Mouse (Mus musculus) thymus, postnatal 10 days (tissue): Measurements from ENCODE around the gene Bend5.

Source experiments
- DNase-seq, 2 experiments: peaks; one replicate each; pipeline ENCODE4 v3.0.0; 2021; ENCODE audit warnings: low spot score in 2 of 2

Bend5 gene

DNA sequence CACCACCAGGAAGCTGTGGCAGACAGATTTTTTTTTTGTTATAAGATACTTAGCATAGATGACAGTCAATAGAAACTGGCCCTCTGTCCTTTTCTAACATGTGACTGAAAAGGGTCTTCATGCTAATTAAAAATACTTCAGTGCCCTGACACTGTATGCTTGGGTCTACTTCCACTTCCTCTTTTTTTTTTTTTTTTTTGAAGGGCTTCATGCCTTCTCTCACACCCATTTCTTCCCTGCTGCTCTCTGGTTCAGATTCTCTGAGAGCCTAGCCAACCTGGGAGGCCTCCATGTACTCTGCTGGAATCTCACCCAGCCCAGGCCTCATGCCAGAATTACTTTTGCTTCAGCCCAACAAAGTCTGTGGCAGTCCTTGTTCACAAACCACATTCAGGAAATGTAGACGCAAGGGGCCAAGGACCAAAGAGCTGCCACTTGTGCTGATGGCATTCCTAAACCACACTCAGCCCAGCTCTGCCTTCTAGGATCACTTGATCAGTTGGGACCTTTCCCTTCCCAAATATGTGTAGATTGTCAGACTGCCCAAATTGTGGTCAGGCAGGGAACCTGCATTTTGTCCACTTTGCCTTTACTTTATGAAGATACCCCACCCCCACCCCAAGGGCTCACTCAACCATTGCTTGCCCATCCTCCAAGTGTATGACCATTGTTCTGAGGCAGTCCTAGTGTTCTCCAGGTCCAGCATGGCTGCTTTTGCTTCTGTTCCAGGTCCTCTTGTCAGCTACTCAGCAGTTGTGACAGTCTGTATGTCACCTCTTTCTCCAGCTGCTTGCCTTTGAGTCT is 27.8 kb downstream of the Bend5 start:
- DNase-seq, result no peak

DNA sequence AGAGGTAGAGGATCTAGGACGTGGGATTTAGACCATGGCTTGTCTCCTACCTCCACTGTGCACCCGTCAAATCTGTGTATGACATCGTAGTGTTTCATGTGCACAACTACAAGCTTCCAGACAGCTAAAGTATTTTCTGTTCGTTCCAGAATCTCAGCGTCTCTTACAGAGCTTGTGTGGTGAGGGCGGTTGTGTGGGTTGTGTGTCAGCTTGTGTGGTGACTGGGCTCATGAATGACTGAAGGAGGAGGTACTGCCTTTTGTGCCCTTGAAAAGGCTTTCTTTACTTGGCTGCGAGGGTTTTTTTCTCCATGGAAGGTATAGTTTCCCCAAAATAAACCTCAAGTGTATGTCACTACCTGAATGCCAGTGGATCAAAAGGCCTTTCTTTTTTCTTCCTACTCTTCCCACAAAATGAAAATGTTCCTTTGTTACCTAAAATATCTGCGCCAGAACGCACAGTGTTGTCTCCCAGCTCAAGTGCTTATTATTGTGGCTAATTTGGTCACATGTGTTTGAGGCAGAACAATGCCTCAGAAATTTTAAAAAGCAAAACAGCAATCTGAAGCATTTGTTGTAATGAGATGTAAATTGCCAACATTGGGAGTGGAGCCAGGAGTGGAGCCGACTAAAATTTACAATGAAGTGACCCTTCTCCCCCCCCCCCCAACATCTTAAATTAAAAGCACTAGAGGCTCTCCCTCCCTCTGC is 29.3 kb downstream of the Bend5 start:
- no peak for DNase-seq

DNA sequence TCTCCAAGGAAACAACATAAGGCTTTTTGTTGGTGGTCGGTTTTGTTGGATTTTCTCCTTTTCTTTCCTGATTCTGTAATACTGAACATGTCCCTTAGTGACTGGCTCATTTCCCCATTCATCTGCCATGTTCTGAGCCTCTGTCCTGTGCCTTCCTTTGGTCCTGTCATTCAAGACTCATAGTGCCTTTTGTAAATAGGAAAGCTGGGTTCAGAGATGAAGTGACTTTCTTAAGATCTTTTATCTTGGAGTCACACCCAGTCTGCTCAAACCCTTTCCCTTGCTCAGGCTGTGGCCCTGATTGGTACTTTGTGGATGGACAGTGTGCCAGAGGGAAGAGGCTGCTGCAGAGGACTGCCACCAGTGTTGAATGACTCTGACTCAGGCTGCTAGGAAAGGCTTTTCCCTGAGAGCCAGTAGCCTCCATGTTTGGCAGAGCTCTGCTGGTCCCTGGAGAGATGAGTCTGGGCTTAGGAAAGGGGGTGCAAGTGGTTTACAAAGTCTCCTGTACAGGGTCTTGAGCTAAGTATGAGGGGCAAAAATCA is 29.9 kb downstream of the Bend5 start:
- DNase-seq, result no peak

- DNase-seq, result no peak
Measured at GRCm38 (mm10) chr4:111447918-111448317, 33.1 kb downstream of the Bend5 start.

- no peak for DNase-seq
Measured at GRCm38 (mm10) chr4:111448586-111448985, 33.8 kb downstream of the Bend5 start.

- DNase-seq, result no peak
Measured at GRCm38 (mm10) chr4:111449442-111450199, 34.8 kb downstream of the Bend5 start.

DNA sequence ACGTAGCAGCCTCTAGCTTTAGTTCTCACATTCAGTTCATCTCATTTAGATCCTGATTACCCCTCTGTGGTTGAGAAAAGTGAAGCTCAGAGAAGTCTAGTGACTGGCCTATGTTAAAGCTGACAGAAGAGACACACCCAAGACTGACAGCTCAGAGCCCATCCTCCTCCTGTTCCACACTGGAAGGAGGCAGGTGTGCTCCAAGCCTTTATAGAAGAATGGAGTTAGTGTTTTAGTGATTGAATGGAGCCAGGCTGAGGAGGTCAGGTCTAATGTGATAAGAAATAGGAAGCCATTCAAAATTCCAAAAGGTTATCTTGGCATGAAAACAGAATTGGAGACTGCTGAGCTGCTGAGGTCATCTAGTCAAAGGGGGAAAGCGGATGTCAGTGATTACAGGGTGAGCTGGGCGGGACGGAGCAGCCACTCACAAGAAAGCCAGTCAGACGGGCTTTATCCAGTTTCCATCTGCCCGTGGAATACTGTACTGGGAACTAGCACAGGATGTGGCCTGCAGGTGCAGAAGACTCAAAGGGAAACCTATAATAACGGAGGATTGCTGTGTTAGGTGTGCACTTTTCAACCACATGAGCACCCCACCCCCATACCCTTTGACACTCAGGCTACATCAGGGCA is 36.6 kb downstream of the Bend5 start:
- DNase-seq, result no peak

DNA sequence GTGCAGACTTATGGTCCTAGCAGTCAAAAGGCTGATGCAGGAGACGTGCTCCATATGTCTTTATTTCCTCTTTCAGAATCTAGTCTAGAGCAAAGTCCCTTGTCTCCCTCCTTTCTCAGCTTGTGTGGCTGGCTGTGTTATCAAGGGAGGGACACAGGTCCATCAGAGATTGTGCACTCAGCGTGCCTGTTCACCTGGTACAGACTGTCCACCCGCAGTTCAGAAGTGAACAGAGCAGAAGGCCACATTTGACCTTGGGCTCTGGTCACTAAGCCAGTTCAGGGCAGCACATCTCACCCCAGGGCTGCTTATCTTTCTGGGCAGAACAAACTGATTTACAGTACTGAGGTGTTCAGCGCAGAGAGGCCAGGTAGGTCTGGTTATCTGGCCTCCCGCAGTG is 37.4 kb downstream of the Bend5 start:
- DNase-seq, result no peak

DNA sequence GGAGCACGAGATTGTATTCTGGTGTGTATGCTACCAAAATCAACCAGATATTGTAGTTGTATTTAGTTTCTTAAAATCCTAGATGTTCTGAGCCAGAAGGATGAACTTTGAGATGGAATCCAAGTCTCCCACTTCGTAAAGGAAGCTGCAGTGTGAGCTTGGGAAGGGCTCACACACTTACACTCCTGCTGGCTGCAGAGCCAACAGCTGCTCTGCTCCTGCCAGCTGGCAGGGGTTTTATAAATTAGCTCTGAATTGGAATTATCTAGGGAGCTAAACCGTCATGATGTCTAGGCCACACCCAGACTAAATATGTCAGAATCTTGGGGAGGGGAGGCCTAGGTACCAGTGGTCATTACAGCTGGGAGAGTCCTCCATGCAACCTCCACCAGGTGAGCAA is 38.5 kb downstream of the Bend5 start:
- no peak for DNase-seq

- no peak for DNase-seq
Measured at GRCm38 (mm10) chr4:111455621-111456020, 40.8 kb downstream of the Bend5 start.

DNA sequence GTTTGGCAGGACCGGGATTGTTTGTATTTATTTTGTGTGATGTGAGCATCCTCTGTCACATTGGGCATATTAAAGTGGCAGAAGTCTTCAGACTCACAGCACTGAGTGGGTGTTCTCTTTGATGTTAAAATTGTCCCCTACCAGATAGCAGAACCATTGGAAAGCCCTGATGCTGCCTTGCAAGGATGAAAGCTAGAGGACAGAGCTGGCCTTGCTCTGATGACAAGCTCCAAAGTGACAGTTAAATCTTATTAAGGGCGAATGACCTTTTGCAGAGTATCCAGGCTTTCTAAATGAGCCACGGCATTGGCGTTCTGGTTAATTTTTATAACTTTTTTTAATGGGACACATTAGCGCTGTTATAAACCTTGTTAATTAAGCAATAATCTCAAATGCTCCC is 42.8 kb downstream of the Bend5 start:
- no peak for DNase-seq

DNA sequence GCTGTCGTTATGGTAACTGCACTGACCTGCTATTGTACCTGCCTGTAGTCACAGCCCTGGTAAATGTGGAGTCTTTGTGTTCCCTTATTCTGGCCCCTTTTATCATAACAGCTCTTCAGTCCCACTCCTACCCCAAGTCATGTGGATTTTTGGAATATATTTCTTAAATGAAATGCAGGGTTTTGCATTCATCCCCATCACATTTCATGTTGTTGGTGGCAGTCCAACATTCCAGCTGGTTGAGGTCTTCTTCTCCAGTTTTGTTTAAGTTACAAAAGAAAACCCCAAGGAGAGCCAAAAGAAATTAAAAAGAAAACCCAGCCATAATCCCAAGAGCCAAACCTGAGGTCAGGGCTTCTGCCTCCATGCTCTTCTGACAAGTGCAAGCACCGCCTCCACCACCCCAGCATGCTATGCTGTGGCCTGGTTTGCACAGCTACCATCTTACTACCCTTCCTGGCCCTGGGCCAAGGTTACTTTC is 52.5 kb downstream of the Bend5 start:
- DNase-seq, result no peak

GRCm38 (mm10) chr4:111467796-111468195 is 53.0 kb downstream of the Bend5 start:
- no peak for DNase-seq

DNA sequence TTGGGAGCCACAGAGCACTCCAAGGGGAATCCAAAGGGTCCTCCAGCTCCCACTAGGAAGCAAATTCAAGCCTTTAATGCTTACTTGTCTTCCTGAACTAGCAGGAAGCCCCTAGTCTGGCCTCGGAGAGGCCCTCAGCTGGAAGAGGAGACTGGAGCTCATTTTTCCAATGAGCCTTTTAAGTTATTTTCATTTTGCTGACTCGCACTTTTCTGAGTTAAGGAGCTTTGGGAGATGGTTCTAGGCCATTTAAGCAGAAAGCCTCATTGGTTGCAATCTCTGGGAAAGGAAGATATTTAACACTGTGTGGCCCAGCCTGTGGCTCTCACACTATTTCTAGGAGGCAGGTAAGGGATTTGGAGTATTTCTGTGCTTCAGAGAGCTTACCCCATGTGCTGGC is 55.0 kb downstream of the Bend5 start:
- no peak for DNase-seq

GRCm38 (mm10) chr4:111471726-111472125 is 56.9 kb downstream of the Bend5 start:
- no peak for DNase-seq

DNA sequence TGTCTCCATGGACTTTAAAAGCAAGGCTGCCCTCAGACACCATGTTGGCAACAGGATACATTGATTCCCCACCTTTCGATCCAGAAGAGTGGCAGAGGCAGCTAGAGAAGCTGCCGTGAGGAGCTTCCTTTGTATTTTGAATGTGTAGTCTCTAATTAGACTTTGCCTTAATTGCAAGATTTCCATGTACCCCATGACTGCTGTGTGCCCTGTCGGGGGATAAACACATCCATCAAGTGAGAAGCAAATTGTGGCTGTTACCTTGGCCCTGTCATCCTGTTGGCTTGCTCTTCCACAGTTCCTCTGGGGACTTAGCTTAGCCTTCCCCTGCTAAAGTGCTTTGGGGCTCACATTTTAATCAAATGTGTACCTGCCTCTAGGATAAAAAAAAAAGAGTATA is 57.7 kb downstream of the Bend5 start:
- DNase-seq, result no peak

DNA sequence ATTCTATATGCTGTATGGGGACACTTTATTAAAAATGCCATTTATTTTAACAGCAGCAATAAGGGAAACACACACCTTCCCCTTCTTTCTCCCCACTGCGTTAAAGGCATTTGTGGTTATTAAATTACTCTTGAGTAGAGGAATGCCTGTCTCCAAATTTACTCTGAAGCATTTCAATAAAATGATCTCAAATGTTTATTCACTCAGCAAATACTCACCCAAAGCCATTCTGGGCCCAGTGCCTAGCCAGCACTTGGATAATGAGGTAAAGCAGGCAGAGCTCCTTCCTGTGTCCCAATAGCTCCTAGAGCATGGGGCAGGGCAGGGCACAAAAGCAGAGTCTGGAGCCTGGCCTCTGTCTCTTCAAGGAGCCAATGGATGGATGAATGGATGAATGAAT is 58.2 kb downstream of the Bend5 start:
- no peak for DNase-seq

DNA sequence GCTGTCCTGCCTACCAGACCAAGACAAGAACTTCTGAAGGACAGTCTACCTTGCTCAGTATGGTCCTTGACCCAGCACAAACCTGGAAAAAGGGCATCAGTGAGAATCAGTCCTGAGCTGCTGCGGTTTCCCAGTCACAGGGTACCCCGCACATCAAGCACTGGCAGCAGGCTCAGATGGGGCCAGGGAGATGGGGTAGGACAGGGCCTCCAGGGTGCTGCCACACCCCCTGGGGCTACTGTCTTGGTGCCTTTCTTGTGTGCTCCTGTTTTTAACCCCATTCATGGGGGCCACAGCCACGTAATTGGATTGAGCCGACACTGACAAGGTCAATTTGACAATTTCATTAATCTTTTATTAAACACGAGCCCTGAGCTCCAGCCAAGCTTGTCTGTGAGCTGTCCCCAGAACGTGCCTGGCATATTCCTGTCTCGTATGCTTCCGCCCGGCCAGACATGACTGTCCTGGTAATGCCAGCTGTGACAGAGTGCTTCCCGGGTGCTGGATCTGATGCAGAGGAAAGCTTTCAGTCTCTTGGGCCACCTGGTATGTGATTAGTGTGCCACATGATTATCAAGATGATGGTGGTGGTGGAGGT is 60.7 kb downstream of the Bend5 start:
- no peak for DNase-seq

DNA sequence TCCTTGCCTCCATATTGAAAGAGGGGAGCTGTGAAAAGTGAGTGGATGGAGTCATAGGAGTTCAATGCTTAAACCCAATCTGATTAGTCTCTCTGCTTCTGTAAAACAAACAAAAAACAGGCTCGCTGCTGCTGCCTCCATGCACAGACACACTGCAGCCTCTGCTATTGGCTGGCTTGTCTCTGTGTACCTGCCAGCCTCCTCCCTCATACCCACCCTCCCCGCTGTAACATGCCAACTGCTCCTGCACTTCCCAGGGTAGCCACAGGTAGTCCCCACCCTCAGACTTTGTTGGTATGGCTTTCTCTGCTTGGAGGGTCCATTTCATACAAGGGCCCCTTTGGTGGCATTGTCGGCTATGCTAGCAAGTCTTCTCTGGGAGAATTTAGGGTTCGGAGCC is 62.7 kb downstream of the Bend5 start:
- DNase-seq, result no peak

DNA sequence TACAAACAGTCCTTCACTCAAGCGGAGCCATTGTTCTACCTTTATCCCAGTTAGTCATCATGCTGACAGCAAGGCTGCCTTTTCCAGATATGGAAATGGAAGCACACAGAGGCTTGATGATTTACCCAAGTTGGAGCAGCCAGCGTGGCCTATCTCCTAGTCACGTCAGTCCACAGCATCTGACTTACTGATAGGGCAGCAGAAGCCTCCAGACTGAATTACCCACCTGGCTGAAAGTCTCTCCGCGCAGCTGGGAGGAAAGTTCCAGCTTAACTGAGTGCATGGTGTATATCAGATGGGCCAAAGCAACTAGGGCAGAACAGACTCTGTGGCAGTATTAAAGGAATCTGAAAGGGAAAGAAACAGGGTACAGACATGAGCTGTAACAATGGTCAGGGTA is 68.7 kb downstream of the Bend5 start:
- no peak for DNase-seq

DNA sequence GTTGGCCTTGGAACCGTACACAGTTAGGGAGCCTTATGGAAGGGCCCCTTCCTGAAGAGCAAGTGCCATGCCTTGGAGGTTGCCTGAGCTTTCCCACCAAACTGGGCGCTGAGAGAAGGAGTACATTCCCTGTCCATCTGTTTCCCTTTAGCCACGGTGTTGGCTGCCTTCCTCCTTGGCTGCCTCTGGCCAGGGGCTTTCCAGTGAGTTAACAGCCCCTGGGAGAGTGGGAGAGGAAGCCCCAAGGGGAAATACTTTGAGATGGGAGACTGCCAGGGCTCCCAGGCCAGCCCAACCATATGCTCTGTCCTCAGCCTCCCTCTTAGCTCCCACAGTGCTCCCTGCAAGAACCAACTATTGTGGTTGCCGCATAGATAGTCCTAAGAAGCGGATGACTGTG is 70.4 kb downstream of the Bend5 start:
- no peak for DNase-seq
